Mouse (Mus musculus): ENCODE results near the gene Csad. TPM values are rescaled to one million over a fixed set of nuclear protein-coding genes. Genes with fewer than 3 reads are reported as not detected.

The Csad gene
- polyA plus RNA-seq, 1 experiment, result 34.6 TPM

DNA sequence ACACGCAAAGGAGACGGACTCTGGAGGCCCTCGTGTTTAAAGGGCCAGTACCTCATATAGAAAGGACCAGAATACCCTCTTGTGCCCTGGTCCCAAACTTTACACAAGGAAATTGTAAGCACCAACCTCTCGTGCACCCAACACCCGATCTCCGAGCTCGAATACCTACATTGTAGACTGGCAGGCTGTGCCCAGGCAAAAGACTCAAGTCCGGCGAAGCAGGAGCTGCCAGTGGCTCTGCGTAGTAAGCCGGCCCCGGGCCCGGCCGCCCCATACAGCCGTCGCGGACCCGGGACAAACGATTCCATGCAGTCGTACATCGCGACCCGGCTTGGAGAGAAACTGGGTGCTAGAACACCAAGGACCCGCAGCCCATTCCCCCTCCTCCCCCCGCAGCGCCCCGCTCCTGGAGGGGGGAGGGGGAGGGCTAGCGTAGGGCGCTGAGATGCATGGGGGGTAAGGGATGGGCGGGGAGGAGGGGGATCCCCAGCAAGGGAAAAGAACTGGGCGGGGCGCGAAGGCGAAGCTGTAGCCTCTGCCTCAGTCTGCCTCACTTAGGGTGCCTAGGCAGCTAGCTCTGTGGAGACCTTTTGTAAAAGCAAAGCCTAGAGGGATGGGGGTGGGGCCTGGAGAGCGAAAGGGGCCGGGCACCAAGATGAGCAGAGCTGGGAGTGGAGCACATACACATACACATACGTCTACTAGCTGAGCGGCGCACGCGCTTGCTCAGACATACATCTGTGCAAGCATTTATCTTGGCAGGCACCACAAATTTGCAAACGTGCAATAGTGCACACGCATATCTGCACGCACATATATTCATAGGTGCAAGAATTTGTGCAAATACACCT lies 41.6 kb upstream of the Csad start:
- peak overlapping the region; percentile 53 for H3K27ac ChIP-seq (ENCODE audit: insufficient read depth, low read length)
- no peak for TF ChIP-seq CTCF (IDR thresholded peaks at IDR 0.05; ENCODE audit: extremely low read depth, insufficient read depth, low read length)
- peak; percentile 66; the same call in 1 of the 2 replicates for TF ChIP-seq POLR2A (IDR thresholded peaks at IDR 0.05; ENCODE audit: extremely low read depth, insufficient read depth, low read length)
- H3K4me1 ChIP-seq (ENCODE audit: control insufficient read depth, insufficient read depth, low read length), result no peaks in the 10 kb centered on the region
- peak overlapping the region; percentile 49 for H3K4me3 ChIP-seq (ENCODE audit: insufficient read depth, low read length)

DNA sequence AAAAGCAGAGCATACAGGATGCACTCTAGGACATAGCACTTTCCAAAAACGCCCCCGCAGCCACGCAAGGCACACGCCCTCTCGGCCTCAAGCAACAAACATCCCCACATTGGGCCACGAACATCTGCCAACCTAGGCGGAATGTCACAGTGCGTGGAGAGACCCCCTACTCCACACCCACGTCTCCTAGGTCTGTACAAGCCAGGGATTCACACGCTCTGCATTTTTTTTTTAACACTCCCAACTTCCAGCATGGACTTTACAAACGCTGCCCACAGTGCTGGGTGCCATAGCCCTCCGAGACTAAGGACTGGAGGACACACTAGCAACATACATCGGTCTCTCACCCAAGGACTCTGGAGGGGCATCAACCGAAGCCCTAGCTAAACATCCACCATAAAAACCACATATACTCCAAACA lies 40.9 kb upstream of the Csad start:
- TF ChIP-seq POLR2A (IDR thresholded peaks at IDR 0.05; ENCODE audit: extremely low read depth, insufficient read depth, low read length) (no peak), CTCF (IDR thresholded peaks at IDR 0.05; ENCODE audit: extremely low read depth, insufficient read depth, low read length) (no peak)
- H3K4me3 ChIP-seq (ENCODE audit: insufficient read depth, low read length), result peak overlapping the region; percentile 49
- H3K4me1 ChIP-seq (ENCODE audit: control insufficient read depth, insufficient read depth, low read length), result no peaks in the 10 kb centered on the region
- peak overlapping the region; percentile 14; the same call in 1 of the 2 replicates for H3K27ac ChIP-seq (ENCODE audit: insufficient read depth, low read length)

DNA sequence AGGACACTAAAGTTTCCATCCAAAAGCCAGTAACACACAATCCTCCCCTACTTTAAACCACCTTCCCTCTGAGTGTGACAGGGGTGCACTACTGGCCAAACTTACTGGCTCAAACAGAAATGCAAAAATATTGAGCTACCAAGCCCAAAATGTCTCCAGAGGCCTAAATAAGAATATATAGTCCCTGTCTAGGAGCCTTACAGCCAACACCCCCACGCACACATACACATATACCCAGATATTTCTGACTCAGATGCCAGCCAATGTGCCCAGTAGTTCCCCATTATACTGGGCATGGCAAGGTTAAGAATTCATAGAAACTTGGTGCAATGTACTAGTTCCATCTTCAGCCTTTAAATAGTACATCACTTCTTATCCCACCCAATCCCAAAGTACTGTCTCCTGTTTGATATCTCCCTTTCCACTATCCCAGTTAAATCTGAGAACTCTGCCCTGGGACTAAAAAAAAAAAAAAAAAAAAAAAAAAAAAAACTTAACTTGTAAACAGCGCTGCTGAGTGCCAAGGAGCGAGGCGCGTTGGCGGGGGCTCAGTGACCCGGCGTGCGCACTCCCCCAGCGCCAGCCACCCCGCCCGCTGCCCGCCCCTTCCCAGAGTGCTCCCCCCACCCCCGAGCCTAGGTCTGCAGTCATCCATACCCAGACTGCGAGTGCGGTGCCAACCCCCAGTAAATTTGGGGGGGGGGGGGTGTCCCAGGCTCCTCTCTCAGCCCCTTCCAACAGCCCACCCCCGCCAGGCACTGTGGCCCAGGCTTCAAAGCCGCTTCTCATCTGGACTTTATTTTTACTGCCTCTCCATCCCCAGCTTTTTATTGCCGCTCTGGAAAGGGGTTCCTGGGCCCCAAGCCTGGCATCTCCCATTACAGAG lies 40.0 kb upstream of the Csad start:
- Histone ChIP-seq H3K4me3 (ENCODE audit: insufficient read depth, low read length) (peak overlapping the region; percentile 49; the same call in 1 of the 2 replicates), H3K4me1 (ENCODE audit: control insufficient read depth, insufficient read depth, low read length) (no peaks in the 10 kb centered on the region), H3K27ac (ENCODE audit: insufficient read depth, low read length) (0 out of 2 replicates have a peak overlapping the region, but pooled peaks have one; percentile 49)
- TF ChIP-seq CTCF (IDR thresholded peaks at IDR 0.05; ENCODE audit: extremely low read depth, insufficient read depth, low read length) (no peak), POLR2A (IDR thresholded peaks at IDR 0.05; ENCODE audit: extremely low read depth, insufficient read depth, low read length) (no peak)

DNA sequence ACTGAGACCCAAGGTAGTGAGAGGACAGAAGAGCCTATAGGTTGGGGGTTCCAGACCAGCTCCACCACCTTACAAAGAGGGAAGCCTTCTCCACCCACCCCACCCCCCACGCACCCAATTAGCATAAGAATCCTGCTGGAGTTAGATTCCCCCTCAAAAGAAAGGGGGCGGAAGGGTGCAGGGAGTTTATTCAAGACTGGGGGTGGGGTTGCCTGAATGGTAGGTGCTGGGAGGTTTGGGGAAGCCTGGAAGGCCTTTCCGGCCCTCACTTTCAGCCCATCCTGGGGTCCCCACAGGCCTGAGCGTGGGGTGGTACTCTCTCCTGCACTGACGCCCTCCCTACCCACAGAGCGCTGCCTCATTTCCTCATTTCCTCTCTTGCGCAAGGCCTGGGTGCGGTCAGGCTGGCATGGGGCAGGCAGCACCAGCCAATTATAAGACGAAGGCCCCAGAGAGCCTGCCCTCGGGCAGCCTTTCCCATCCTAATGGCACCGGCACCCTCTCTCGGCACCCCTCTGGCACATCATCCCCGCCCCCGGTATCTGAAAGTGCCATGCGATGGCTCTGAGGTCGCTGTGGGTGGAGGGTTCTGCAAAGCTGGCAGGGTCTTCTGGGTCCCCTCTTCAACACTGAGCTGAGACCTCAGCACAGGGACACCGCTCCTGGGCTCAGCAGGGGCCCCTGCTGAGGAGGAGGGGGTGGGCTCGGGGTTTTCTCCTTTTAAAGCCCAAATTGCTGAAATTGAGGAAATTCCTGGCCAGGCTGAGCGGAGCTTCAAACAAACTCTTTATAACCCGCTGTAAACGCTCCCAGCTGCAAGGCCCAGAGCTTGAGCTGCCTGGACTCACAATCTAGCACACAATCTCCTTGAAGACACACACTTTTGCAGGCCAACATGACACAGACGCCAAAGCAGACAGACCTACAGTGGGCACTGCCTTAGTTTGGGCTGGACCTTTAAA lies 39.0 kb upstream of the Csad start:
- TF ChIP-seq CTCF (IDR thresholded peaks at IDR 0.05; ENCODE audit: extremely low read depth, insufficient read depth, low read length), result no peak
- no peak for TF ChIP-seq POLR2A (IDR thresholded peaks at IDR 0.05; ENCODE audit: extremely low read depth, insufficient read depth, low read length)
- H3K27ac ChIP-seq (ENCODE audit: insufficient read depth, low read length), result peak overlapping the region; percentile 57
- H3K4me3 ChIP-seq (ENCODE audit: insufficient read depth, low read length), result no peak overlapping the region
- H3K4me1 ChIP-seq (ENCODE audit: control insufficient read depth, insufficient read depth, low read length), result no peaks in the 10 kb centered on the region

DNA sequence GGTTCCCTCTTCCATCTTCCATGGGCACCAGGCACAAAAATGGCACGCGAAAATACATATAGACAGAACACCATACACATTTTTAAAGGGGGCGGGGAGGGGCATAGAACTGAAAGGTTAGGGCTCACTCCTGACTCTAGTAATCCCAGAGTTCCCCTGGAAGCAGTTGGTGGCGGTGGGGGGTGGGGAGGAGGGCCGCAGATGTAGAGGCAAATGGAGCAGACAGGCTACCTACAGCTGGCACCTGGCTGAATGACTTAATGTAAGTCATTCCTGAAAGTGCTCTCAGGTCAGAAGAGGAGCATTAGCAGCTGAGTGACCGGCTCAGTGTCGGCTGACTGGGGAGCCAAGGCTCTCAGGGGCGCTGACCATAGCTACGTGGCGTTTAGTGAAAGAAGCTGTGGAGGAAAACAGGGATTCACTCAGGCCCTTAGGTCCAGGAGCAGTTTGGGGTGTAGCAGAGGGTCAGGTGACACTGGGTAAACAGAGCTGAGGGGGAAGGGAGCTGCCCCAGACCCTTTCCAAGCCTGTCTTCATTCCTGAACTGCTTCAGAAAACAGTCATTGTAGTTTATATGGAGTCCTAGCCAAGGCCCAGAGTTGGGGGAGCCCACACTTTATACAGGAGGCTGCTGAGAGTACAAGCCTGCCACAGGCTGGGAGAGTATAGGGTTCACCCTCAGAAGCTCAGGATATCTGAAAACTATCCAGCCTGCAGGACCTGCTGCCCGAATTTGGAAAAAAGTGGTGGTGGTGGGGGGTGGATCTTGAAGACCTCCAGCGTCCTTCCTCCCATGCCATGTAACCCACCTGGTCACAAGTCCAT lies 38.1 kb upstream of the Csad start:
- Histone ChIP-seq H3K4me3 (ENCODE audit: insufficient read depth, low read length) (no peak overlapping the region), H3K4me1 (ENCODE audit: control insufficient read depth, insufficient read depth, low read length) (no peaks in the 10 kb centered on the region), H3K27ac (ENCODE audit: insufficient read depth, low read length) (no peak overlapping the region)
- TF ChIP-seq CTCF (IDR thresholded peaks at IDR 0.05; ENCODE audit: extremely low read depth, insufficient read depth, low read length), result no peak
- no peak for TF ChIP-seq POLR2A (IDR thresholded peaks at IDR 0.05; ENCODE audit: extremely low read depth, insufficient read depth, low read length)

DNA sequence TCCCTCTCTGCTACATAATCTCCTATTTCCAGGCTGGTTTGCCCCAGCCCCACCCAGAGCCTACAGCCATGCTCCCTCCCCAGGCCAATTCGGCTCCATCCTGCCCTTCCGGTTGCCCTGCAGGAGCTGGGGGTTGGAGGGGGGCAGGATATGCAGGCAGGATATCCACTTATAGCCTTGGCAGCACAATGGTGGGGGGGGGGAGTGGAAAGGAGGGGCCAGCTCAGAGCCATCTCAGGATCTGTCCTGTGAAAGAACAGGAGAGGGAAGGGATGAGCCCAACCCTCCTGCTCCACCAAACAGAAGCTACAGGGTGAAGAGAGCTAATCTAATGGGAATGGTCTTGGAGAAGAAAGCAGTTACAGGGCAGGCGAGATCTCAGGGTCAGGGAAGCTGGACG lies 36.1 kb upstream of the Csad start:
- H3K4me1 ChIP-seq (ENCODE audit: control insufficient read depth, insufficient read depth, low read length), result no peaks in the 10 kb centered on the region
- H3K27ac ChIP-seq (ENCODE audit: insufficient read depth, low read length), result peak overlapping the region; percentile 38; the same call in 1 of the 2 replicates
- TF ChIP-seq CTCF (IDR thresholded peaks at IDR 0.05; ENCODE audit: extremely low read depth, insufficient read depth, low read length) (no peak), POLR2A (IDR thresholded peaks at IDR 0.05; ENCODE audit: extremely low read depth, insufficient read depth, low read length) (no peak)
- H3K4me3 ChIP-seq (ENCODE audit: insufficient read depth, low read length), result no peak overlapping the region

DNA sequence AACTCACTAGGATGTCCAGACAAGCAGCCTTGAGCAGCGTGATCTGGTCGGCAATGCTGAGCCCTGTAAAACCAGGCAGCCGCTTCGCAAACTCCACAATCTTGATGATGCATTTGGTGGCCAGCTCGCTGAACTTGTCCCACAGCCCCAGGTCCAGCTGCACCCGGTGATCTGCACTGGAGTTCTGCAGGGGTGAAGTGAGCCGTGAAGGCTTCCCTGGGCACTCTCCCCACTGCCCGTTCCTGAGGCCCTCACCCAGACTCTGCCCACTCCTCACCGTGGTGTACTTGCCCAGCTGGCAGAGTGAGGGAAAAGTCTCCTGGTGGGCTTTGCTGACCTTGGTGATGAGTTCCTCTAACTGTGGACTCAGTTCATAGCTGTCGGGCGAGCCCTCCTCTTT lies 35.3 kb upstream of the Csad start:
- Histone ChIP-seq H3K27ac (ENCODE audit: insufficient read depth, low read length) (no peak overlapping the region), H3K4me1 (ENCODE audit: control insufficient read depth, insufficient read depth, low read length) (no peaks in the 10 kb centered on the region), H3K4me3 (ENCODE audit: insufficient read depth, low read length) (no peak overlapping the region)
- no peak for TF ChIP-seq POLR2A (IDR thresholded peaks at IDR 0.05; ENCODE audit: extremely low read depth, insufficient read depth, low read length)

DNA sequence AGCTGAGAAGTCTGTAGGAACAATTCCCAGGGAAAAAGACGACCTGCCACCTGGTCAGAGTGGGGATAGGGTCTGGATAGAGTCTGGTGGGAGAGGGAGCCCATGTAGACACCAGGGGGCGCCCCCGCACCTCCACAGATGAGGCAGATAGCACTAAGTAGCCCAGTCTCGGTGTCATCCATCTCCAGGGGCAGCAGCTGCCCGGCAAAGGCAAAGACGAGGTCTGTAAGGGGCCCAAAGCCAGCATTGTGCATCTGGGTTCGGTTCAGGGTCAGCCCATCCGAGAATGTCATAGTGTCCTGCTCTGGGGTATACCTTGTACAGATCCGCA lies 34.7 kb upstream of the Csad start:
- Histone ChIP-seq H3K27ac (ENCODE audit: insufficient read depth, low read length) (no peak overlapping the region), H3K4me3 (ENCODE audit: insufficient read depth, low read length) (no peak overlapping the region), H3K4me1 (ENCODE audit: control insufficient read depth, insufficient read depth, low read length) (no peaks in the 10 kb centered on the region)
- TF ChIP-seq CTCF (IDR thresholded peaks at IDR 0.05; ENCODE audit: extremely low read depth, insufficient read depth, low read length), result peak; percentile 65
- TF ChIP-seq POLR2A (IDR thresholded peaks at IDR 0.05; ENCODE audit: extremely low read depth, insufficient read depth, low read length), result no peak

Measured in cortical plate, adult 2 months (tissue).